Mouse (Mus musculus) neural tube, embryonic 15.5 days (tissue): ENCODE data around the gene Ralgps2. TPM values are rescaled to one million over a fixed set of nuclear protein-coding genes. Genes with fewer than 3 reads are reported as not detected.

ENCODE experiments used
- ATAC-seq: fragments of 200-750 bp; cut with Nextera tagmentation; 2 replicates; pipeline ENCODE4 v1.8.0; 2017; ENCODE audit warnings: mild to moderate bottlenecking, moderate TSS enrichment, moderate library complexity; ENCODE audit not compliant: low FRiP score
- H3K27ac ChIP-seq: fragments of 300-500 bp; sonication (generic); replicated peaks from 2 replicates; pipeline ENCODE4 v1.5.1; 2015; ENCODE audit warnings: mild to moderate bottlenecking, inconsistent platforms
- H3K27me3 ChIP-seq: fragments of 300-500 bp; sonication (generic); replicated peaks from 2 replicates; pipeline ENCODE4 v1.6.1; 2015; ENCODE audit warnings: inconsistent platforms
- H3K36me3 ChIP-seq: fragments of 300-500 bp; sonication (generic); 2 replicates; pipeline ENCODE4 v1.6.1; 2015; ENCODE audit warnings: inconsistent platforms
- H3K4me1 ChIP-seq: fragments of 300-500 bp; sonication (generic); 2 replicates; pipeline ENCODE4 v1.6.1; 2015; ENCODE audit warnings: inconsistent platforms
- H3K4me2 ChIP-seq: fragments of 300-500 bp; sonication (generic); 2 replicates; pipeline ENCODE4 v1.6.1; 2015; ENCODE audit warnings: inconsistent platforms, mild to moderate bottlenecking, moderate library complexity
- H3K4me3 ChIP-seq: fragments of 300-500 bp; sonication (generic); replicated peaks from 2 replicates; pipeline ENCODE4 v1.5.1; 2015; ENCODE audit warnings: mild to moderate bottlenecking, inconsistent platforms
- H3K9ac ChIP-seq: fragments of 300-500 bp; sonication (generic); replicated peaks from 2 replicates; pipeline ENCODE4 v1.6.1; 2015; ENCODE audit warnings: mild to moderate bottlenecking, inconsistent platforms
- H3K9me3 ChIP-seq: fragments of 300-500 bp; sonication (generic); replicated peaks from 2 replicates; pipeline ENCODE4 v1.6.1; 2016; ENCODE audit warnings: inconsistent platforms
- whole genome bisulfite sequencing: fragments of 180-500 bp; shearing (Covaris S2); methylation state at CpG from one replicate; pipeline ENCODE4 v1.1.7; 2015; ENCODE audit warnings: mixed read lengths; 5-methylcytosine and 5-hydroxymethylcytosine counted together
- polyA plus RNA-seq: library from polyadenylated mRNA; unstranded; fragments of >200 nt; fragmentation: Nextera tagmentation; extraction: Ambion mirVana; gene quantifications from 2 replicates; pipeline ENCODE4 v1.2.1, GENCODE M21; 2015

The Ralgps2 gene
- polyA plus RNA-seq, 1 experiment from 2014 or later = 77.6 TPM

DNA sequence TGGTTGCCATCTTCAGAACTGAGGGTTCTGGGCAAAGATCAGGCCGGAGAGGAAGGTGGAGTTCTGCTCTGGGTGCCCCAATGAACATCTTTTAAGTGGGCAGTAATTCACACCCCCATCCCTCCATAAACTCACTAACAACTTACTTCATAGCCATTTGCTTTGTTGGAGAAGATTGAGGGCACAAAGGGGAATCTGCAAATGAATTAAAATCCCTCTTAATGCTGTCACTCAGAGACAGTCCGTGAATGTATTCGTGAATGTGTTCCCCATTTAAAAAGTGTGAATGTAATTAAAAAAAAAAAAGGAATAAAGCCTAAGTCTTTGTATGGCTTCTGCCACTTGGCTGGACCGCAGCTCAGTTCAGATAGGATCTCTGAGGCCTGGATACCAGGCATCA, 159.8 kb downstream of the Ralgps2 start:
- Histone ChIP-seq H3K36me3 (no peaks in the 10 kb centered on the region), H3K4me1 (peaks cover 41% of the 10 kb centered on the region), H3K4me3 (no peak overlapping the region), H3K27me3 (no peaks in the 10 kb centered on the region), H3K4me2 (no peak overlapping the region), H3K9me3 (no peaks in the 10 kb centered on the region), H3K27ac (no peak overlapping the region), H3K9ac (no peak overlapping the region)
- ATAC-seq = no peak
- WGBS = 10% methylated on average over 4 of the region's 4 CpGs

DNA sequence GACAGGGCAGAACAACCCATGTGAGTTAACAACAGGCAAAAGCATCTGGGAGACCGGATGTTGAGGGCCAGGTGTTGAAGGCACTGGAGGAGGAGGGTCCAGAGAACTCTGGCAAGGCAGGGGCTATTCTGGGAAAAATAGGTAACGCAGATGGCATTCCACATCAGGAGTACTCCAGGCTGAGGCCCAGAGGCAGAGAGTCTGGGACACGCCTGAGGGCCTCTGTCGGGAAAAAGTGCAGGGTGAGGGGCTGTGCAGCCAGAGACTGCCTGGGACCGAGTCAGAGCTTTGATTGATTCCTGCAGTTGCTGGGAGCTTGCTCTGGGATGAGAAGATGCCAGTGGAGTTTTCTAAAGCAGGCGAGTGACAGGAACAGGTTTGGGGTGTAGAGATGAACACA, 160.4 kb downstream of the Ralgps2 start:
- H3K36me3 ChIP-seq = no peaks in the 10 kb centered on the region
- no peaks in the 10 kb centered on the region for H3K27me3 ChIP-seq
- no peaks in the 10 kb centered on the region for H3K9me3 ChIP-seq
- no peak overlapping the region for H3K4me2 ChIP-seq
- no peak overlapping the region for H3K9ac ChIP-seq
- H3K27ac ChIP-seq = no peak overlapping the region
- WGBS = 21% methylated on average over 6 of the region's 6 CpGs
- peaks cover 35% of the 10 kb centered on the region for H3K4me1 ChIP-seq
- H3K4me3 ChIP-seq = no peak overlapping the region
- no peak for ATAC-seq

- Histone ChIP-seq H3K9ac (no peak overlapping the region), H3K27me3 (no peaks in the 10 kb centered on the region), H3K9me3 (no peaks in the 10 kb centered on the region), H3K27ac (no peak overlapping the region), H3K4me2 (no peak overlapping the region), H3K4me1 (peaks cover 35% of the 10 kb centered on the region), H3K36me3 (no peaks in the 10 kb centered on the region), H3K4me3 (no peak overlapping the region)
- no peak for ATAC-seq
- WGBS = 82% methylated on average over 4 of the region's 4 CpGs
Observed at GRCm38 (mm10) chr1:156777896-156778295, 161.5 kb downstream of the Ralgps2 start.

- Histone ChIP-seq H3K4me3 (no peak overlapping the region), H3K4me2 (no peak overlapping the region), H3K4me1 (peaks cover 18% of the 10 kb centered on the region), H3K27ac (no peak overlapping the region), H3K36me3 (no peaks in the 10 kb centered on the region), H3K27me3 (no peaks in the 10 kb centered on the region), H3K9ac (no peak overlapping the region), H3K9me3 (no peaks in the 10 kb centered on the region)
- 91% methylated on average over 7 of the region's 7 CpGs for WGBS
- ATAC-seq = no peak
Observed at GRCm38 (mm10) chr1:156775983-156776382, 163.4 kb downstream of the Ralgps2 start.

GRCm38 (mm10) chr1:156775190-156775589, 164.2 kb downstream of the Ralgps2 start:
- WGBS = 84% methylated on average over 4 of the region's 4 CpGs
- ATAC-seq = no peak

DNA sequence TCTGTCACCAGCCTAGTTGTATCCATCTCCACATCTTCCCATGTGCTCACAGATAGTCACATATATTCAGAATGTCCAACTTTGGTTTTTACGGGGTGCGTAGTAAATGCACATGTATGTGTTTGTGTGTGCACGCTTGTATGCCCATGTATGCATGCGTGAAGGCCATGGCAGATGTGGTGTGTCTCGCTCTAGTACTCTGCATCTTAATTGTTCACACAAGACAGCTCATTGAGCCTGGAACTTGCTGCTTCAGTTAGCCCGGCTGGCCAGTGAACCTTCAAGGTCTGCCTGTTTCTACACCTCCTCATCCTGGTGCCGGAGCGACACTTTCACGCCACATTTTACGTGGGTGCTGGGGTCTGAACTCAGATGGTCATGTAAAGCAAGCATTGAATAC, 168.6 kb downstream of the Ralgps2 start:
- Histone ChIP-seq H3K9me3 (0 out of 2 replicates have a peak, but pooled peaks cover 3% of the 10 kb centered on the region), H3K4me3 (no peak overlapping the region), H3K27ac (no peak overlapping the region), H3K27me3 (no peaks in the 10 kb centered on the region), H3K4me1 (no peaks in the 10 kb centered on the region), H3K9ac (no peak overlapping the region), H3K36me3 (no peaks in the 10 kb centered on the region), H3K4me2 (no peak overlapping the region)
- no peak for ATAC-seq
- WGBS = 97% methylated on average over 10 of the region's 10 CpGs

More at GRCm38 (mm10) chr1:156775190-156775589, 164.2 kb downstream of the Ralgps2 start:
- H3K36me3 ChIP-seq = no peaks in the 10 kb centered on the region
- H3K9me3 ChIP-seq = no peaks in the 10 kb centered on the region
- H3K4me1 ChIP-seq = peaks cover 12% of the 10 kb centered on the region
- no peak overlapping the region for H3K4me3 ChIP-seq
- H3K27ac ChIP-seq = no peak overlapping the region
- H3K9ac ChIP-seq = no peak overlapping the region
- H3K4me2 ChIP-seq = no peak overlapping the region
- H3K27me3 ChIP-seq = no peaks in the 10 kb centered on the region

DNA sequence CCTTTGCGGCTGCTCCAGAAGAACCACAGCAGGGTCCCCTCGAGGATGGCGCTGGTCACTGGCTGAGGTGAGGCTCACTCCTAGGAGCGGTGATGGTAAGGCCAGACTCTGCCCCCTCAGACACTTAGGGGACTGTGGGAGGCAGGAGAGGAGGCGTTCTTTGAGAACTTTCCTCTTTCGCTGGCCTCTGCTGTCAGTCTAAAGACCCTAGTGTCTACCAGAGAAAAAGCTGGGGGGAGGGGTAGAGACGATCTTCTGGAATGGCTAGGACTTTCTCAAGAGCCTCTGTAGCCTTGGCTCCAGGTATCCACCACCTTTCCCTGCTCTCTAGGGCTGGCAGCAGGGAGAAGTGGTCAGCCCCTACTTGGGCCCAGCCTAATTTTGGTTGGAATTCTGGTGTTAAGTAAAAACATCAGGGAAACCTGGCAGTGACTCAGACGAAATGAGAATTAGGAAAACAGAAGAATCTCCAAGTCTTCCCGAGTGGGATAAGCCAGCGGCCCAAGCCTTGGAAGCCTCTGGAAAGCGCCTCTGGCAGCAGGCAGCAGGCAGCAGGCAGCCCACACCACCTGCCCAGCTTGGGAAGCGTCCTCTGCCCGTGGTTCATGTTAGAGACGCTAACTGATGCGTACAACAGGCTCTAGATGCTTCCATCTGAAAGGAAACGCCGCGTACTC, 169.7 kb downstream of the Ralgps2 start:
- H3K4me1 ChIP-seq = no peaks in the 10 kb centered on the region
- WGBS = 87% methylated on average over 18 of the region's 18 CpGs
- no peak overlapping the region for H3K27ac ChIP-seq
- no peak overlapping the region for H3K4me2 ChIP-seq
- 0 out of 2 replicates have a peak, but pooled peaks cover 3% of the 10 kb centered on the region for H3K9me3 ChIP-seq
- H3K36me3 ChIP-seq = no peaks in the 10 kb centered on the region
- H3K4me3 ChIP-seq = no peak overlapping the region
- no peak overlapping the region for H3K9ac ChIP-seq
- H3K27me3 ChIP-seq = no peaks in the 10 kb centered on the region
- ATAC-seq = no peak

DNA sequence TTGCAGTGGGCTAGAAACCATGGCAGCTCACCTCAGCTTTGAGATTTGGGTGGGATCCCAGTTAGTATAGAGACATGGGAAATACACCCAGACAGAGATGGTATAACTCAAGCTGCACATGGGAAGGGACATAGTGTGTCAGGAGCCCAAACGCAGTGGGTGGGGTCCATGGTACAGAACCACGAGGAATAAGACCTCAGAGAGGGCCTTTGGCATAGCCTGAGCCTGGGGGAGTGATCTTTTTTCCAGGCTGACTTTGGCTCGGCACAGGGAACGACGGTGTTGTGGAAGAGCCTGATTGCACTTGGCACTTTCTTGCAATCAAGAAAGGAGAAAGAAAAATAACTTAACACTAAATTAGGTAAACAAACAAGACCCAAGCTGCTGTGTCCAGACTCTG, 170.3 kb downstream of the Ralgps2 start:
- Histone ChIP-seq H3K36me3 (no peaks in the 10 kb centered on the region), H3K27me3 (no peaks in the 10 kb centered on the region), H3K9me3 (0 out of 2 replicates have a peak, but pooled peaks cover 5% of the 10 kb centered on the region), H3K4me1 (no peaks in the 10 kb centered on the region), H3K27ac (no peak overlapping the region), H3K4me3 (no peak overlapping the region), H3K9ac (no peak overlapping the region), H3K4me2 (no peak overlapping the region)
- WGBS = 90% methylated on average over 5 of the region's 5 CpGs
- no peak for ATAC-seq

GRCm38 (mm10) chr1:156765311-156765710, 174.1 kb downstream of the Ralgps2 start:
- Histone ChIP-seq H3K9ac (no peak overlapping the region), H3K4me1 (no peaks in the 10 kb centered on the region), H3K27ac (no peak overlapping the region), H3K4me2 (no peak overlapping the region), H3K9me3 (0 out of 2 replicates have a peak, but pooled peaks cover 5% of the 10 kb centered on the region), H3K4me3 (no peak overlapping the region), H3K27me3 (no peaks in the 10 kb centered on the region), H3K36me3 (no peaks in the 10 kb centered on the region)
- ATAC-seq = no peak
- 93% methylated on average over 3 of the region's 3 CpGs for WGBS

DNA sequence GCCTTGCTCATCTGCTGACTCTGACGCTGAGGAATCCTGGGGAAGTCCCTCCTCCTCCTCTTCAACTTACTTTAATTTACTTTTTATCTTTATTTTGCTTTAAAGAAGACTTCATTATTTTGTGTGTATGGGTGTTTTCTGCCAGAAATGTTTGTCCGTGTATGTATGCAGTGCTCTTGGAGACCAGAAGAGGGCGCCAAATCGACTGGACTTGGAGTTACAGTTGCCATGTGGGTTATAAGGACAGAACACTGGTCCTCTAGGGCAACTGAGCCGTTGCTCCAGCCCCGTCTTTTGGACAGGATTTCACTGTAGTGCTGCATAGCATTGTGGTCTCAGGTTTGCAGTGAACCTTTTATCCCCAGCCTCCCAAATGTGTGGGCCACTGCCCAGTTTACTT, 174.8 kb downstream of the Ralgps2 start:
- H3K9me3 ChIP-seq = 0 out of 2 replicates have a peak, but pooled peaks cover 5% of the 10 kb centered on the region
- WGBS = 76% methylated on average over 6 of the region's 6 CpGs
- no peaks in the 10 kb centered on the region for H3K36me3 ChIP-seq
- no peak overlapping the region for H3K4me3 ChIP-seq
- no peak for ATAC-seq
- no peaks in the 10 kb centered on the region for H3K4me1 ChIP-seq
- no peak overlapping the region for H3K4me2 ChIP-seq
- H3K27me3 ChIP-seq = no peaks in the 10 kb centered on the region
- H3K9ac ChIP-seq = no peak overlapping the region
- no peak overlapping the region for H3K27ac ChIP-seq

GRCm38 (mm10) chr1:156763280-156763679, 176.1 kb downstream of the Ralgps2 start:
- Histone ChIP-seq H3K4me2 (no peak overlapping the region), H3K36me3 (no peaks in the 10 kb centered on the region), H3K9me3 (0 out of 2 replicates have a peak, but pooled peaks cover 5% of the 10 kb centered on the region), H3K27ac (no peak overlapping the region), H3K27me3 (no peaks in the 10 kb centered on the region), H3K4me1 (no peaks in the 10 kb centered on the region), H3K9ac (no peak overlapping the region), H3K4me3 (no peak overlapping the region)
- no peak for ATAC-seq
- WGBS = 94% methylated on average over 6 of the region's 6 CpGs

DNA sequence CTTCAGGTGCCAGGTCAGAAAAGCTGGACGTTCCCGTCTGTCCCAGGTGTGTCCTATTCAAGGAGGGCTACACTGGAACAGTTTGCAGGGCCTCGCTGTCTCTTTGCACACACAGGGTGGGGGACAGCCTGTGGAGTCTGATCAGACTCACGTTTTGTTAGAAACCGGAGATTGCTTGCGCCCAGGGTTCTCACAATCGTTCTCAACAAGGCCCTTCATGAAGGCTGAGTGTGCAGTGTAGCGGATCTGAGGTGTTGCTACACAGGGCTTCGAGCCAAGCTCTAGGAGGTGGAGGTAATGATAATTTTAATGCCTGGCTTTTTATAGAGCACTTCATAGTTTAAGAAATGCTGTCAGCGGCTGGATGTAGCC, 178.0 kb downstream of the Ralgps2 start:
- ATAC-seq = no peak
- Histone ChIP-seq H3K4me2 (no peak overlapping the region), H3K9me3 (0 out of 2 replicates have a peak, but pooled peaks cover 3% of the 10 kb centered on the region), H3K4me1 (no peaks in the 10 kb centered on the region), H3K36me3 (no peaks in the 10 kb centered on the region), H3K27me3 (no peaks in the 10 kb centered on the region), H3K4me3 (no peak overlapping the region), H3K27ac (no peak overlapping the region), H3K9ac (no peak overlapping the region)
- WGBS = 70% methylated on average over 10 of the region's 10 CpGs
